Mouse (Mus musculus) inflammation-experienced regulatory T-cells, adult 6 months (primary cell): ENCODE results near the gene Psmd11. TPM values are rescaled to one million over a fixed set of nuclear protein-coding genes. Genes with fewer than 3 reads are reported as not detected.
"Not testable (repeated sequence)": the region's sequence is repeated elsewhere in the genome, so short reads cannot be mapped to it uniquely, and the experiment has no call there.

ENCODE experiments used
- ATAC-seq: one replicate; pipeline ENCODE4 v1.8.0; 2017
- polyA plus RNA-seq, 3 experiments: library from polyadenylated mRNA; unstranded; fragments of 100-300 nt; shearing (Covaris generic); gene quantifications; one replicate each; pipeline ENCODE4 v1.2.1; 2017

The Psmd11 gene
- polyA plus RNA-seq, 3 experiments from 2014 or later = 287 to 345 (median 294) TPM

- peak; percentile 11 for ATAC-seq
These were observed 627 bp downstream of the Psmd11 start for GRCm38 (mm10) chr11:80429009-80429475.

DNA sequence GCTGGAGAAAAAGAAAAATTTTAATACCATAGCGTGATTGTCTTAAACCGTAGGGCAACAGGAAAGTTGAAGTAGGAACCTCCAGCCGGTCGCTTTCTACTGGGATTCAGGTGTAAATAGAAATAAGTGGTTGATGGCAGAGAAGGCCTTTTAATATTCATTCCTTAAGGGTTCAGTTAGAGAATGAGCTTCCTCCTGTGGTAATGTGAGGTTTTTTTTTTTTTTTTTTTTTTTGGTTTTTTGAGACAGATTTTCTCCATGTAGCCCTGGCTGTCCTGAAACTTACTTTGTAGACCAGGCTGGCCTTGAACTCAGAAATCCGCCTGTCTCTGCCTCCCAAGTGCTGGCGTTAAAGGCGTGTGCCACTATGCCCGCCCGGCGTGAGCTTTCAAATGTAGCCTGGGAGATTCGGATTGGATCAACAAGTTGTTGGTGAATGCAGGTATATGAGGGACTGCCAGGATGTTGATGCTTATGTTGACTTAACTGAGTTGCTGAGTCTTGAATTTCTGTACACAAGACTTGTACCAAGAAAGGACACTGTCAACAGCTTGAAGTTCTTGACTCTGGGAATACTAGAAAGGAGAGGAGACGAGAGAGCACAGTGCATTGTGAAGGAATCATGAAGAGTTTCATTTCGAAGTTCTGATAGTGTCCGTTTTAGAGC lies 1.2 kb downstream of the Psmd11 start:
- ATAC-seq = no peak

- ATAC-seq = no peak
These were observed 2.0 kb downstream of the Psmd11 start for GRCm38 (mm10) chr11:80430366-80430910.

DNA sequence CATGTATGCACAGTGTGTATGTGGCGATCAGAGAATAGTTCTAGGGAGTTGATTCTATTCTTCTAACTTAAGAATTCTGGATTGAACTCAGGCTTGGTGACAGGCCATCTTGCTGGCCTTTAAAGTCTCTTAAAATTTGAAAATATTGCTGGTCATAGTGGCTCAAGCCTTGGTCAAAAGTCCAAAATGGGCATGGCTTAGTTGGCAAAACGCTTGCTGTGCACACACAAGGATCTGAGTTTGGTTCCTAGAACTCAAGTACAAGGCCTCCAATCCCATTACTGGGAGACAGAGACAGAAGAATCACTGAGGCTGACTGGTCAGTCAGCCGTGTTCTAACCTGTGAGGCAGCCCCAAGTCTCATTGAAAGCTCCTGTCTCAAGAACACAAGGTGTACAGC lies 18.5 kb downstream of the Psmd11 start:
- no peak for ATAC-seq

GRCm38 (mm10) chr11:80449859-80450258 lies 21.4 kb downstream of the Psmd11 start:
- ATAC-seq = no peak

DNA sequence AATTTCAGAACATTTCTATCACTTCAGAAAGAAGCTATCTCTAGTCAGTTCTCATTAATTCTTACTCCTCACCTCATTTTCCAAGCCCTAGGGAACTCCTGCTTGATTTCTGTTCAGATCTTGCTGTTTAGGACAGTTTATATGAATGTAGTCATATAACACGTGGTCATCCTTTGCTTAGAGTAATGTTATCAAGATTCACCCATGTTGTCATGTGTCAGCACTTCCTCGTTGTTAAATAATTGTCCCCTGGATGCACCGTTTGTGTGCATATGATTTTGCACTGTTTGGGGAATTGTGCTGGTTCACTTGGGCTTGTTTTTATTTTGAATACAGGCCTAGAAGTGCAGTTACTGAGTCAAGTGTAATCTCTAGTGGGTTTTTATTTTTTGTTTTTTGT lies 23.8 kb downstream of the Psmd11 start:
- ATAC-seq = no peak

DNA sequence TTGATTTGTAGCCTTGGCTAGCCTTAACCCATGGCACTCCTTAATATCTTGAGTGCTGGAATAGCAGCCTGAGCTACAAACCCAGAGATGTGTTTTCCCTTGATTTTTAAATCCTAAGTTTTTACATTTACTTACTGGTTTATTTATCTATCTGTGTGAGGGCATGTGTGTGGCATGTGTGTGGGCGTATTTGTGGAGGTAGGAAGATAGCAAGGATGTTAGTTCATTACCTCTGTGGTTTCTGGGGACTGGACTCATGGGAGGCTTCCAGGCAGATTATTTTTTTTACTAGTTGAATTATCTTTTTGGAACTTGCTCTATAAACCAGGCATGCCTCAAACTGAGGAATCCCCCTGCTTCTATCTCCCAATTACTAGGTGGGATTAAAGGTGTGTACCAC lies 24.8 kb downstream of the Psmd11 start:
- no peak for ATAC-seq

- not testable (repeated sequence) for ATAC-seq
These were observed 35.3 kb downstream of the Psmd11 start for GRCm38 (mm10) chr11:80463605-80464130.

- no peak for ATAC-seq
These were observed 43.6 kb downstream of the Psmd11 start for GRCm38 (mm10) chr11:80471836-80472605.

- no peak for ATAC-seq
These were observed 45.8 kb downstream of the Psmd11 start for GRCm38 (mm10) chr11:80474175-80474691.

GRCm38 (mm10) chr11:80474846-80475245 lies 46.4 kb downstream of the Psmd11 start:
- ATAC-seq = no peak

DNA sequence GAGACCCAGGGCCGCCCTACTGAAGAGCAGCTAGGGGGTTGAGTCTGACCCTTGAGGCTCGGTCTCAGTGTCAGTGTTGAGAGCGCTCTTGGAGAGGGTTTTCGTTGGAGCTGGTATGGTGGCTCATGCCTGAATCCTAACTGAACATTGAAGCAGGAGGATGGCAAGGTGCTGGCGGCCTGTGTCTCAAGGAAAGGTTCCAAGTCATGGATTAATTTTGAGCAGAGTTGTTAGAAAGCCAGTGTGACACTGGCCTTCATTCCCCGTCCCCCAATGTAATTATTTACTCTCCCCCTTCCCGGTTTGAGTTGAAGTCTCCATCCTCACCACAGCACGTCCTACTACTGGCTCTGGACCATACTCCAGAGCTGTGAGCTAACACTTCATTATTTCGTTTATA lies 47.1 kb downstream of the Psmd11 start:
- ATAC-seq = no peak

- peak; percentile 80 for ATAC-seq
These were observed 48.1 kb downstream of the Psmd11 start, which contains the start of gene Cdk5r1 for GRCm38 (mm10) chr11:80476222-80477189. Gene Cdk5r1, plus strand, starts transcription at chr11:80477023.

DNA sequence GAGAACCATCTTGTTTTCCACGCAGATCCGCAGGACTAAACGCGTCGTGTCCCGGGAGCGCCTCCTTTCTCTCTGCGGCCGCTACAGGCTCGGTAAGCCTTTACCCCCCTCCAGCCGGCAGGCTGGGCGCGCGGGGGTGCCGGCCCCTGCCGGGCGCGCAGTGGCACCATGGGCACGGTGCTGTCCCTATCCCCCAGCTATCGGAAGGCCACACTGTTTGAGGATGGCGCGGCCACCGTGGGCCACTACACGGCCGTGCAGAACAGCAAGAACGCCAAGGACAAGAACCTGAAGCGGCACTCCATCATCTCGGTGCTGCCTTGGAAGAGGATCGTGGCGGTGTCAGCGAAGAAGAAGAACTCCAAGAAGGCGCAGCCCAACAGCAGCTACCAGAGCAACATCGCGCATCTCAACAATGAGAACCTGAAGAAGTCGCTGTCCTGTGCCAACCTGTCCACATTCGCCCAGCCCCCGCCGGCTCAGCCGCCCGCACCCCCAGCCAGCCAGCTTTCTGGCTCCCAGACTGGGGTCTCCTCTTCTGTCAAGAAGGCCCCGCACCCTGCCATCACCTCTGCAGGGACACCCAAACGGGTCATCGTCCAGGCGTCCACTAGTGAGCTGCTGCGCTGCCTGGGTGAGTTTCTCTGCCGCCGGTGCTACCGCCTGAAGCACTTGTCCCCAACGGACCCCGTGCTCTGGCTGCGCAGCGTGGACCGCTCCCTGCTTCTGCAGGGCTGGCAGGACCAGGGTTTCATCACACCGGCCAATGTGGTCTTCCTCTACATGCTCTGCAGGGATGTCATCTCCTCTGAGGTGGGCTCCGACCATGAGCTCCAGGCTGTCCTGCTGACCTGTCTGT lies 49.2 kb downstream of the Psmd11 start:
- peak; percentile 26 for ATAC-seq

GRCm38 (mm10) chr11:80478694-80479412 lies 50.4 kb downstream of the Psmd11 start:
- no peak for ATAC-seq

GRCm38 (mm10) chr11:80479425-80479824 lies 51.0 kb downstream of the Psmd11 start:
- ATAC-seq = no peak

DNA sequence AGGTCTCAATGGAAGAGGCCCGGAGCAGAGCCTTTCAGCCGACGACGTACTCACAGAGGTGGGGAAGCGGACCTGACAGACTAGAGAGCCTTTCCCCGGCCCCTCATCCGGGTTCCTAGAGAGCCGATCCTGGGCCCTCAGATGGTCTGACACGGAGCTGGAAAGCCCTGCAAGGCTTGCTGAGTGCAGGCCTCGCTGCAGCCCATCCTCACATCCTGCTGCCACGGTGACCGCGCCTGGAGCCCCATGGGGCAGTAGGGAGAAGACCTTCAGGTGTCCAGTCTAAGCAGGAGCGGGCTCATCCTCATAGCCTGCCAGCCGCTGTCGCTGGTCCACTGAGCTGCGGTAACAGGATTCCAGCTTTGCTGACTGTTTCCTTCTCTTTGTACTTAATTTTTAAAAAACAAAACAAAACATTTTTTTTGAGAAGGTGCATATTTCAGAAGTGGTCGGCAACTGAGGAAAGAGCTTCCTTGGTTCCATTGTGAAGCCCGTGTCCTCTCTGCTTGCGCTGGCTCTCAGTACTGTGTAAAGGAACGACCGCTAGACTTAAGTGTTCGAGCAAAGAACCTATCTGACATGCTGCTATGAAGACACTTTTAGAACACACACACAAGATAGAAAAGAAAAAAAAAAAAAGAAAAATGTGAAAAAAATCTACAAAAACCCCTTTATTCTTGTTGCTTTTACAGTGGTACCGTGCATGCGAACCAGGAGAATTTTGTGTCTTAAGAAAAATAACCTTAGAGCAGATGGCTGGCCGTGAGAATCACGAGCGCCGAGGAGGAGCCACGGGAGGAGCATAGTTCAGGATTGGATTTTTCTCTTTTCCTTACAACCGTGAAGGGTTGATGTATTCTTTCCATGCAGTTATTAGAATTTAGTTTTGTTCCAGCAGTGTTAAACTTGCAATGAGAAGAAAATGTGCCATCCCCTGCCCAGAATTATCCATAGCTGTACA lies 51.8 kb downstream of the Psmd11 start:
- ATAC-seq = no peak

GRCm38 (mm10) chr11:80481409-80482050 lies 53.1 kb downstream of the Psmd11 start:
- no peak for ATAC-seq
